Mouse (Mus musculus): Measurements from ENCODE around the gene Tab1.

Tab1 gene

DNA sequence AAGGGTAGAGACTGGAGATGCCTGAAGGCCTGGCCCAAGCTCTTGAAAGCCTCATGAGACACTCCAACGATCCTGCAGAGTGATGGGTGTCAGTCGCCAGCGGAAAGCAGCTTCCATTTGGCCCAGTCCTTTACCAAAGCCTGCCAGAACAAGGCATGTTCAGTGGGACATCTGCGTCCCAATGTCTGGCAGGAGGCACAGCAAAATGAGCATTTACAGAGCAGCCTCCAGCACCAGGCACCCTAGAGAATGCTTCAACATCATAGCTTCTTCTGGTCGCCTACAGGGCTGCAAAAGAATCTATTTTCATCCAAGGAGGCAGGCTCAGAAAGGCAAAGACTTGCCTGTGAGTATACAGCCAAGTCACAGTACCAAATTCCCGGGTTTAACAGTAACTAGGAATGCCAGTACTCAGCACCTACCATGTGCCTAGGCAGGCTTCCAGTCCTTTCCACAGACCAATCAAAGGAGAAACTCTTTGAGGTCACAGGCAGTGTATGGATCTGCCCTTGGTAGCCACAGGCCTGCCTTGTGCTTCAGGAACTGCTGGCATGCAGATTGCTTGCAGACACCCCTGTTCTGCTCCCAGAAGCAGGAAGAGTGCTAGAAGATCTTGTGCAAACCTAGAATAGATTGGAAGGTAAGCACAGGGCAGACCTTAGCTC, 69.3 kb downstream of the Tab1 start:
- no peak for DNase-seq (ENCODE audit: low read depth, low spot score)

DNA sequence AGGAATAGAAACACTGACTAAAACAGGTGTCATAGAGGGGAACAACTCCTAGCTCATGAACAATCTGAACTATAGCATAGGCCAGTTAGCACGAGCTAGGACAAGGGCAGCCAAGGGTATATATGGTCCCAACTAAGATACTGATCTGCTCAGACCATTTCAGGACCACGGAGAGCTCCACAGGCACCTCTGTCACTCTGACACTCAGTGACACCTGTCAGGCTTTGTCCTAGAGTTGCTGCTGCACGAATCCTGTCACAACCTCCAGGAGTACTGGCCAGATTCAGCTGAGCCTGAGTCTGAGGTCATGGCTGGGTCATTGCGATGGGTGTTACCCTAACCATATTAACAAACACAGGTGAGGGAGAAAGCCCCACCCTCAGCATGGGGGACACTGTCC, 70.5 kb downstream of the Tab1 start:
- DNase-seq (ENCODE audit: low read depth, low spot score): peak; percentile 49

DNA sequence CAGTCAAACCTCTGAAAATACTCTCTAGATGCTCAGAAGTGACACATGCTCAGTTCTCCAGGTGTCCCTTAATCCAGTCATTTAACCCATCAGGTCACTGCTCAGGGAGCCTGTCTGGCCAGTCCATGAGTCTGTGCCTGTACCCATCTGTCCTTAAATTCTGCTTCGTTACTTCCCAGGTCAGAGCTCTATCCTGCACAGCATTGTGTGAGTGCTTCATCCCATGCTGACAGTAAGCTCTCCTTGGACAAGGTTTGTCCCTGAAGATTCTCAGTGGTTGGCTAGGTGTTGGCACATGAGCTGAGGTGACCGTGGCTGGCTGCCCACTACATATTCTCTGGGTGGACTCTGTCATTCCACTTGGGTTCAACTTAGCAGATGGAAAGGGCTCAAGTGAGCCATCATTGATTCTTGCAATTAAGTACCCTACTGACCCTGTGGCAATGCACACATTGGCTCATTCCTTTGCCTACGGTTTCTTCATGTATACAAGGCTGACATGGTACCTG, 73.2 kb downstream of the Tab1 start:
- no peak for DNase-seq (ENCODE audit: low read depth, low spot score)

DNA sequence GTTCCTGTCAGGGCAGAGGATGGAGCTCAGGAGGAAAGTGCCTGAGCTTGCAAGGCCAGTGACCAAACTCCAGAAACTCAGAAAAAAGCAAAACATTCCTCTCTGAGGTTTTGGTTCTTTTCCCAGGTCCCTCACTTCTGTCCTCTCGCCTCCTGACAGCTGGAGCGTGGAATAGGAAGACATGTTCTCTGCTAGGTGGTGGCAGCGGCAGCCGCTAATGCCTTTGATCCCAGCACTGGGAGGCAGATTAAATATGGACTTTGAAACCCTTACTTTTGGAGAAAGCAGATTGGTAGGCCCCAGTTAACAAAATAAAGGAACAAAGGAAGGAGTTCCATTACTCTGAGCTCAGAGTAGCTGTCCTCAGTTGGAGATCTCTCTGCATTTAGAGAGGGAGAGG, 75.5 kb downstream of the Tab1 start:
- no peak for DNase-seq (ENCODE audit: low read depth, low spot score)

Data from A20 (cell line).